Mouse (Mus musculus) CH12.LX (cell line): ENCODE data around the gene Ush1g.

Source experiments
- BHLHE40 ChIP-seq: IDR thresholded peaks from 2 replicates; pipeline ENCODE4 v1.6.1; 2011; ENCODE audit warnings: mild to moderate bottlenecking, low read depth, low read length, improper control_type of control experiment
- CTCF ChIP-seq, 2 experiments: IDR thresholded peaks in 1 of 2; conservative IDR thresholded peaks in 1 of 2; 2 replicates each; pipeline ENCODE4 v1.5.1; 2011 to 2012; ENCODE audit warnings: low read depth in 2 of 2, low read length in 2 of 2, improper control_type of control experiment in 1 of 2, inconsistent platforms in 1 of 2, mild to moderate bottlenecking in 1 of 2, moderate library complexity in 1 of 2
- EP300 ChIP-seq: IDR thresholded peaks from 2 replicates; pipeline ENCODE4 v1.6.1; 2011; ENCODE audit warnings: low read length, improper control_type of control experiment
- GABPA ChIP-seq: IDR thresholded peaks from 2 replicates; pipeline ENCODE4 v1.6.1; 2012; ENCODE audit warnings: low read depth, low read length, improper control_type of control experiment, inconsistent platforms; ENCODE audit not compliant: insufficient replicate concordance
- MAX ChIP-seq: IDR thresholded peaks from 2 replicates; pipeline ENCODE4 v1.6.1; 2011; ENCODE audit warnings: low read length, improper control_type of control experiment
- MYC ChIP-seq: IDR thresholded peaks from 2 replicates; pipeline ENCODE4 v1.6.1; 2011; ENCODE audit warnings: low read depth, mild to moderate bottlenecking, improper control_type of control experiment, low read length
- PAX5 ChIP-seq: IDR thresholded peaks from 2 replicates; pipeline ENCODE4 v1.6.1; 2012; ENCODE audit warnings: low read length, inconsistent platforms, mixed read lengths
- POLR2A ChIP-seq: IDR thresholded peaks from 2 replicates; pipeline ENCODE4 v1.6.1; 2011; ENCODE audit warnings: low read depth, mild to moderate bottlenecking, improper control_type of control experiment, low read length
- POLR2AphosphoS2 ChIP-seq: IDR thresholded peaks from 2 replicates; pipeline ENCODE4 v1.6.1; 2011; ENCODE audit warnings: low read depth, low read length, improper control_type of control experiment
- SIN3A ChIP-seq: IDR thresholded peaks from 2 replicates; pipeline ENCODE4 v1.6.1; 2012; ENCODE audit warnings: low read length, improper control_type of control experiment, inconsistent platforms
- TCF12 ChIP-seq: IDR thresholded peaks from 2 replicates; pipeline ENCODE4 v1.6.1; 2014; ENCODE audit warnings: low read depth, mild to moderate bottlenecking, inconsistent platforms, low read length, improper control_type of control experiment
- ZC3H11A ChIP-seq: IDR thresholded peaks from 2 replicates; pipeline ENCODE4 v1.6.1; 2012; ENCODE audit warnings: low read depth, mild to moderate bottlenecking, inconsistent platforms, low read length, improper control_type of control experiment
- ZMIZ1 ChIP-seq: IDR thresholded peaks from 2 replicates; pipeline ENCODE4 v1.6.1; 2012; ENCODE audit warnings: low read depth, mild to moderate bottlenecking, inconsistent platforms, low read length, improper control_type of control experiment

GRCm38 (mm10) chr11:115359726-115360125, 37.9 kb upstream of the Ush1g start:
- TF ChIP-seq EP300 (no peak), MYC (no peak), MAX (0 out of 2 replicates have a peak, but pooled peaks have one; percentile 31), POLR2AphosphoS2 (no peak), SIN3A (no peak), TCF12 (no peak), ZC3H11A (no peak), GABPA (no peak), ZMIZ1 (no peak), BHLHE40 (no peak), PAX5 (no peak), CTCF (conservative IDR thresholded peaks at IDR 0.05 in 1 of 2, IDR thresholded peaks at IDR 0.05 in 1 of 2; ENCODE audit: low read depth in 2 of 2, low read length in 2 of 2) (peak in 1 of 2 experiments; percentile 57; a peak in 2 of 4 replicates), POLR2A (no peak)
